Mouse (Mus musculus): Measurements from ENCODE around the gene Kif23. TPM values are rescaled to one million over a fixed set of nuclear protein-coding genes. Genes with fewer than 3 reads are reported as not detected.

Gene Kif23
- polyA plus RNA-seq, 1 experiment from 2014 or later = 110 TPM

Other genes starting within 250 kb of the Kif23 start
- gene Rplp1, start 32.2 kb downstream of the Kif23 start, polyA plus RNA-seq (2014; fragmentation: Nextera tagmentation; extraction: Ambion mirVana) = 980 and 1,048 TPM in 2 replicates
- 0.26 and 0.37 TPM in 2 replicates for gene Paqr5, start 80.1 kb upstream of the Kif23 start, polyA plus RNA-seq (2014; fragmentation: Nextera tagmentation; extraction: Ambion mirVana)
- gene Glce, start 175.9 kb upstream of the Kif23 start, polyA plus RNA-seq (2014; fragmentation: Nextera tagmentation; extraction: Ambion mirVana) = 19.4 and 22.4 TPM in 2 replicates

All from midbrain, embryonic 11.5 days (tissue).